Mouse (Mus musculus) R1 (cell line): ENCODE measurements around the gene Trpv2.

Source experiments
- DNase-seq: peaks from one replicate; pipeline ENCODE4 v3.0.0-alpha.2; 2018; ENCODE audit warnings: low read depth, low spot score

Gene Trpv2

GRCm38 (mm10) chr11:62573959-62574702, at the start of gene Trpv2:
Gene Trpv2, plus strand, starts transcription at chr11:62574486.
- DNase-seq = no peak

DNA sequence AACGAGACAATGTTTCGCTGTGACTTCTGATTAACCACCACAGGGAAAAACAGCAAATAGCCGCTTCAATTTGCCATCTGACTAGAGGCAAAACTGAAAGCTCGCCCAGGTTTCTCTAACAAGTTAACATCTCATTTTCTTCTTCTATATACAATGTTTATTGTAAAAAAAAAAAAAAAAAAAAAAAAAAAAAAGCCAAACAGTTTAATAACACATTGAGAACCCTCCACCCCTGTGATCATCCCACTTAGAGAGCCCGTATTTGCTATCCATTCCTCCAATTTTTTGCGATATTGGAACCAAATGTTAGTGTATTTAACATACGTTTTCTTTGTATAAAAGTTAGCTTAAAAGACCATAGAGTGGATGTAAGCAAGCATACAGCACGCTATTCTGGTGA, 37.2 kb upstream of the Trpv2 start:
- no peak for DNase-seq

GRCm38 (mm10) chr11:62537590-62537989, 36.7 kb upstream of the Trpv2 start:
- DNase-seq = peak; percentile 41

DNA sequence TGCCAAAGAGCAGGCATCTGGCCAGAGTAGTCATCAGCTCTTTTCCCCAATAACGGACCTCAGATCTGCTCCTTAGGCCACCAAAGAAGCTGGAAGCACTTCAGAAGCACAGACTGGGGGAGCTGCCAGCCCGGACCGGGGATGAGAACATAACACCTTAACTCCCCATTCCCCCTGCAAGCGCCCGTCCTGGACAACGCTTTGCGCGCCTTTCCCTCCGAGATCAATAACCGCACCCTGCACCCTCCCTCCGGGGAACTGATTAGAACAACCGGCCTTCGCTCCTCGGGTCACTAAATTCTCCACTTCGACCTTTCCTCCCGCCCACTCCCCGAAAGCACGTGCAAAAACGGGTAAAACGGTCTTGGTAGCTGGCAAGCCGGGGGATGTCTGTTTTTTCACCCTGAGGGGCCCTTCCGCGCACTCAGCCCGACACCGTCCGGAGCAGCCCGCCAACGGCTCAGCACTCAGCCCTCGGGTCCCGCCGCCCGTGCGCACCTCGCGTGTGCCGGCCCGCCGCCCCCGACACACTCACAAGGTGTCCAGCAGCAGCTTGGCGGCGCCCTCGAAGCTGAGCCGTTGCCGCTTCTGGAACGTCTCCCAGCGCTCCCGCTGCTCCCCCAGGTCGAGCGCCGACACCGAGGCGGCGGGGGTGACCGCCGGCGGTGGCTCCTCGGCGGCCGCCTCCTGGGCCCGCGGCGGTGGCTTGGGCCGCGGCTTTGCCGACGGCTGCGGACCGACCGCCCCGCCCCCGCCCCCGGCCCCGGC, 35.8 kb upstream of the Trpv2 start:
- peak; percentile 77 for DNase-seq

DNA sequence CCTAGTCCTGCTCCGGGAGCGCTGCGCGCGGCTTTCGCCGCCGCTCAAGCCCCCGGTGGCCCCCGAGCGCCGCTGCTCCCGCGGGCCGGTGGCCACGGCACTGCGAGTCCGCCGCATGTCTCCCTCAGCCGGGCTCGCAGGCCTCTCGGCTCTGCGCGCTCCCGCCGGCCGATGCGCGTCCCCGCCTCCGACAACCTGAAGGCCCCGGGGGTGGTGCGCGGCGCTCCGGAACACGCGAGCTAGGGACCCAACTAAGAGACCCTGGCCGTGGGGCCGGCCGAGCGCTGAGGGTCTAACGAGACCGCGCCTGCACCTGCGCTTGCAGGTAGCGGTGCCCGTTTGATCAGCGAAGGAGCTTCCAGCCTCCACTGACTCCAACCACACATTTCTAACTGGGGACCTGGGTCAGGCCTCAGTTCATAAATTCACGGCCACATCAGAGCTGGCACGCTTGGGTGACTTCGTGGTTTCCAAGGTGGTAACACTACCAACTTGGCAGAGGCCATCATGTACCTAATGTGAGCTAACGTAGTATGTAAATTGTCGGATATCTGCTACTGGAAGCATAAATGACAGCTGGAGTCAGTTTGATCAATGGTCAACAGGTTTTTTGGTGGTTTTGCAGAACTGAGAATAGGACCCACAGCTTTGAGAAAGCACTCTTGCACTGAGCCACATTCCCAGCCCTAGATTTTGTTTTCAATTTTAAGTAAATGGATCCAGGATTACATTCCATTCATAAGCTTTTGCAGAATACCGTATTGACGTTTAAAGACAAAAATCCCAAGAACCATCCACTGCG, 35.0 kb upstream of the Trpv2 start, which contains the start of gene Cenpv:
TSS of gene Cenpv (minus strand) at position 173 of the 802 bp plus-strand sequence.
- peak; percentile 85 for DNase-seq

- DNase-seq = no peak
Measured at GRCm38 (mm10) chr11:62540167-62540566, 34.1 kb upstream of the Trpv2 start.

GRCm38 (mm10) chr11:62540969-62541368, 33.3 kb upstream of the Trpv2 start:
- DNase-seq = no peak

DNA sequence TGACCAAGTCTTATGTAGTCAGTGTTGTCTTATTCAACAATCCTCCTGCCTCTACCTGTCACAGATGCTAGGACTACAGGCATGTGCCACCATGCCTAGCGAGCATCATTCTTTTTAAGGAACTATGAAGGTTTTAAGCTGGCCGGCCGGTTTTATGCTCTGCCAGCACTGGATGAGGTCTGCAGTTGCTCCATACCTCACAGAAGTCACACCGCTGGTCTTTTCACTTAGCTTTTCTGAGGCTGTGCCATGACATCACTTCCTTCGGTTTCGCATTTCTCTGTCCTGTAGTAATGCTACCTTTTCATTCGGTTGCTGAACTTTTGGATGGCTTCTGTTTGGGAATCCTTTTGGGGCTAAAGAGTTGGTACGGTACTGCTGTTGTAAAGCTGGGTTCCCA, 32.7 kb upstream of the Trpv2 start:
- DNase-seq = no peak

GRCm38 (mm10) chr11:62543991-62544390, 30.3 kb upstream of the Trpv2 start:
- DNase-seq = peak; percentile 66

DNA sequence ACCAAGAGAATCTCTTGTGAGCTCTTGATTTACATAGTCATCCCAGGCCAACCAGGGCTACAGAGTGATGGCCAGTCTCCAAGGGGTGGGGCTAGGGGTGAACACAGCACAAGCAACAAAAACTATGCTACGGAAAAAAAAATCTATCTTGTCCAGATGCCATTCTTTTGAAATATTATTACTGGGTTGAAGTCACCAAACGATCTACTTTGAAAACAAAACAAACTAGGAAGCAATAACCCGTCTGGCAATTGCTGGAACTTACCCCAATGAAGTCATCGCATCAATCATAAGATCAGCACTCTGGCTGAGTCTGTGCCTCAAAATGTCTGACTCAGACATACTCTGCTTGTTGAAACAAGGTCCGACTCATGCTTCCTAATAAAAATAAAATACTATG, 24.5 kb upstream of the Trpv2 start:
- peak; percentile 79 for DNase-seq

DNA sequence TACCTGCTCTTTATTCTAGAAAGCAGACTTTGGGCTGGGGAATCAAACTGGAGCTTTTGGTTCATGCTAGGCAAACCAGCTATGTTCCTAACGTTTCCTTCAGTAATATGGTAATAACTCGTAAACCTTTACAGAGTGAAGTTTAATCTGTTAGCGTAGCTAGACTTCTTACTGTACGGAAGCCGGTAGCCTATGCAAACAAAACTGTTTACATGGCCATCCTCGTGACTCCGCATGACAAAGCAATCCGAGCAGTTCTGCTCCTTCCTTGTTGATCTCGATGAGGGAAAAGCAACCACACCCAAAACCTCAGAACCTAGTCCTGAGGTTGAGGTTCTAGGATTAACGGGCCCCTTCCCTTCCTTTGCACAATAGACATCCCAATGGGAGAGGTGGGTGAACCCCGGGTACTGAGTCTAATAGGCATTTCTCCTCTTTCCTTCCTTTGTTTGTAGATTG, 24.0 kb upstream of the Trpv2 start:
- DNase-seq = peak; percentile 95

DNA sequence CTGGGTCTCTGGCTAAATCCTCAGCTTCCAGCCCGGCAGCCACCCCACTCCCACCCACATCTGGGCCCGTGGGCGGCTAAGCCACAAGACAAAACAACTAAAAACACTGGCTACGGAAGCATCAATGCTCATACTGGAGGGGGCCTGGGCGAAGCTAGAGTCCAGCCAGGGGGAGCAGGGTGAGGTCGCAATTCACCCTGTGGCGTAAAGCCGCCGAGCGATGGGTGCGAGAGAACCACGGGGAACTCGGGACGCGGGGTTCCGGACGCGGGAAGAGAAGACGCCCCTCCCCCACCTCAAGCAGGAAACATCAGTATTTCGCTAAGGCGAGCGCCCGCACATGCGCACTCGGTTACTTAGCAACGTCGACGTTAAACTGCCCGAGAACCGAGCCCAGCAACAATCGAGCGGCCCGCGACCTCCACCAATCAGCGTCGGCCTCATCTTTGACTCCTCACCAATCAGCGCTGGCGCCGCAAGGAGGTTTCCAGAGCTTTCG, 23.5 kb upstream of the Trpv2 start, which contains the start of gene Ubb:
TSS of gene Ubb (plus strand) at position 445 of the 499 bp plus-strand sequence.
- DNase-seq = peak; percentile 100

DNA sequence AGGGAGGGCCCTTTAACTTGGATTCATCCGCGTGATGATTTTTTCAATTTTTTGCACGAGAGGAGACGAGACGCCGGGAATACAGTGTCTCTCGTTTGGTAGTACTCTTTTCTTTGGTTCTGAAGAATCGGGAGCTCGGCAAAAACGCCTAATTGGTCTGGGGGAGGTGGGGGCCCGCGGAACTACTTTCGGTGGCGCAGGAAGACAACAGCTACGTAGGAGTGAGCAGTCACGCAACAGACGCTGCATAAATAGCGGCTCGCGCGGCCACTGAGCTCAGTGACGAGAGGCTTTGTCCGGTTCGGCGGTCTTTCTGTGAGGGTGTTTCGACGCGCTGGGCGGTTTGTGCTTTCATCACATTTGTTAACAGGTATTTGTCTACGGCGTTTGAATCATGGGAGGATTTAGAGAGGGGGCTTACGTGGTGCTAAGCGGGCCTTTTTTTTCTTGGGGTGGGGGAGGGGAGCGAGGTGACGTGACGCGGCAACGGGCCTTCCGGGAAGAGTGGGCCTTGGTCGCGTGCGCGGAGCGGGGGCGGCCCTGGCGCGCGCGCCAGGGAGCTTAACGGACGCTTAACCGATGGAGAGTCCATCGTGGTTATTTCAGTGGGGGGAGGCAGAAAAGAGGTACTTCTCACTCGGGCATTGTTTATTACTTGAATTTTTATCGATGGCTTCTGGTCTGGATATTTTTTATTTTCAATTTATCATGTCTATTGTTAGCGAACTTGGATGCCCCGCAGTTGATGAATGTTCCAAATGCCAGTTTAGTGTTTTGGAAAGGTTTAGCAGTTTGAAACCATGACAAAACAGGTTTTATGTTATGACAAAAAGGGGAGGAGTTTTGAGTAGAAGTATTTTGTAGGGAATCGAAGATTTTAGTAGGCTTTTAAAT, 22.8 kb upstream of the Trpv2 start:
- DNase-seq = peak; percentile 92

- no peak for DNase-seq
Measured at GRCm38 (mm10) chr11:62553186-62553585, 21.1 kb upstream of the Trpv2 start.

- DNase-seq = no peak
Measured at GRCm38 (mm10) chr11:62553633-62554032, 20.7 kb upstream of the Trpv2 start.

GRCm38 (mm10) chr11:62554163-62554855, 20.0 kb upstream of the Trpv2 start:
- no peak for DNase-seq

GRCm38 (mm10) chr11:62554934-62555517, 19.3 kb upstream of the Trpv2 start:
- DNase-seq = no peak

- no peak for DNase-seq
Measured at GRCm38 (mm10) chr11:62555896-62556412, 18.3 kb upstream of the Trpv2 start.

- DNase-seq = no peak
Measured at GRCm38 (mm10) chr11:62557205-62557604, 17.1 kb upstream of the Trpv2 start.
